Mouse (Mus musculus): ENCODE measurements around the gene Tulp2. TPM values are rescaled to one million over a fixed set of nuclear protein-coding genes. Genes with fewer than 3 reads are reported as not detected.

Tulp2 gene
- polyA plus RNA-seq, 1 experiment from 2014 or later = 3.2 TPM

DNA sequence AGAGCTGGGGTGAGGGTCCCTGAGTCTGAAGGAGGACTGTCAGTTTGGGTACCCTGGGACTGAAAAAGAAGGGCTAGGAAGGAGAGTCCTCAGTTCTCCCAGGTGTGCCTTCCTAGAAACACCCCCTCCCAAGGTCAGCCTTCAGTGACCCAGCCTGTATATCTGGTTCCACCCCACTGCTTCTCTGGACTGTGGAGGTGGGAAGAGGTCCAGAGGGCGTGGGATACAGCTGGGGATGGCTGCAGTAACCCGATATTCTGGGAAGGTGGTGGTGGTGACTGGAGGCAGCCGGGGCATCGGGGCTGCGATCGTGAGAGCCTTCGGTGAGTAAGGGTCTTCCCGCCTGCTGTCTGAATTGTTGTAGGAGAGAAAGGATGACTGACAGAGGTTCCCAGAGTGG lies 73.1 kb downstream of the Tulp2 start, which contains the start of gene Hsd17b14:
Hsd17b14 (plus strand) TSS at position 150 of the 400 bp plus-strand sequence.
- H3K4me3 ChIP-seq (ENCODE audit: low read depth, low read length) = no peak within 1 kb of the TSS
- H3K4me2 ChIP-seq = no peak within 1 kb of the TSS
- peaks cover 10% of the 10 kb centered on the region; the same call in 1 of the 2 replicates for H3K4me1 ChIP-seq (replicated peaks; ENCODE audit: control insufficient read depth, insufficient read depth, low read length)
- no peak within 1 kb of the TSS for H3K27ac ChIP-seq (ENCODE audit: low read depth, low read length)
- H3K27me3 ChIP-seq (replicated peaks; ENCODE audit: control insufficient read depth, insufficient read depth, low read length) = no peaks in the 10 kb centered on the region
- 57% methylated on average over 8 of the region's 8 CpGs for WGBS
- H3K36me3 ChIP-seq (ENCODE audit: control insufficient read depth, insufficient read depth, low read length) = no peaks in the 10 kb centered on the region
- ATAC-seq (replicated peaks; ENCODE audit: low FRiP score) (no peak), DNase-seq (ENCODE audit: low spot score) (no peak)
- no peaks in the 10 kb centered on the region for H3K9me3 ChIP-seq (ENCODE audit: control insufficient read depth, low read length)
- H3K9ac ChIP-seq (ENCODE audit: low read depth, low read length) = no peak within 1 kb of the TSS

DNA sequence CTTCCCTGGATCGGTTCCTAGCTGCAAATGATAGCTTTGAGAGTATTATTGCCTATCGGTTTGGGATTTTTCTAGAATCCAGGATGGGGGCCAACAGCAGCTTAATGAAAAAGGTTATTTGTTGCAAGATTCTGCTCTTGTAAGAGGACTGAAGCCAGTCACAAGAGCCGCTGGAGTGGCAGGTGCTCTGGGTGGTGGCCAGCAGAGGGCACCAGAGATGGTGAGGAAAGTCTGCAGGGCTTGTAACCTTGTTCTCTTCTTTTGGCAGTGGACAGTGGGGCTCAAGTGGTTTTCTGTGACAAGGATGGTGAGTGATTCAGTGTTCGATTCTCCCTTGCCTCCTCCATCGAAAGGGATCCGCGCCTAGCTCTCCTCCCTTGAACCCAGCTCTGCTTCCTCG lies 74.1 kb downstream of the Tulp2 start:
- Histone ChIP-seq H3K9ac (ENCODE audit: low read depth, low read length) (no peak overlapping the region), H3K27me3 (replicated peaks; ENCODE audit: control insufficient read depth, insufficient read depth, low read length) (no peaks in the 10 kb centered on the region), H3K27ac (ENCODE audit: low read depth, low read length) (no peak overlapping the region), H3K9me3 (ENCODE audit: control insufficient read depth, low read length) (no peaks in the 10 kb centered on the region), H3K4me1 (replicated peaks; ENCODE audit: control insufficient read depth, insufficient read depth, low read length) (peaks cover 16% of the 10 kb centered on the region), H3K4me3 (ENCODE audit: low read depth, low read length) (no peak overlapping the region), H3K36me3 (ENCODE audit: control insufficient read depth, insufficient read depth, low read length) (no peaks in the 10 kb centered on the region), H3K4me2 (no peak overlapping the region)
- WGBS = 22% methylated on average over 8 of the region's 8 CpGs
- ATAC-seq (replicated peaks; ENCODE audit: low FRiP score) (peak; percentile 58), DNase-seq (ENCODE audit: low spot score) (peak; percentile 74)

DNA sequence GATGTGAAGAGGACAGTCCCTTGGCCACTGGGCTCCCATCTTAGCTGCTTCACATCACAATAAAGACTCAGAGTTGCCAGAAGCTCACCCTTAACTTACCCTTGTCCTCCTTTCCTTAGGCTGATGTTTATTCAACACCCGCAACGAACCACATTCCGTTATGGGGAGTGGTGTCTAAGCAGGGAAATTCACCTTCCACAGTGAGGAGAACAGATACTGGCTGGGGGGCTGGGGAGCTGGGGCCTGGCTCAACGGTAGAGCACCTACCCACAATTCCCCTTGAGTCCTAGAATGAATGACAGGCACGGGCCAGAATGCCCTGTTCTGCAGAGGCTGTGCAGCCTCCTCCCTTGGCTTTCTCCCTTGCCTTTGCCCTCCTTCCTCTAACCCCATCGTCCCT lies 77.2 kb downstream of the Tulp2 start:
- no peak for ATAC-seq (replicated peaks; ENCODE audit: low FRiP score)
- Histone ChIP-seq H3K9me3 (ENCODE audit: control insufficient read depth, low read length) (no peaks in the 10 kb centered on the region), H3K4me2 (no peak overlapping the region), H3K9ac (ENCODE audit: low read depth, low read length) (no peak overlapping the region), H3K27me3 (replicated peaks; ENCODE audit: control insufficient read depth, insufficient read depth, low read length) (no peaks in the 10 kb centered on the region), H3K4me1 (replicated peaks; ENCODE audit: control insufficient read depth, insufficient read depth, low read length) (peaks cover 29% of the 10 kb centered on the region), H3K4me3 (ENCODE audit: low read depth, low read length) (no peak overlapping the region), H3K27ac (ENCODE audit: low read depth, low read length) (no peak overlapping the region), H3K36me3 (ENCODE audit: control insufficient read depth, insufficient read depth, low read length) (no peaks in the 10 kb centered on the region)
- no peak for DNase-seq (ENCODE audit: low spot score)
- 55% methylated on average over 6 of the region's 6 CpGs for WGBS

DNA sequence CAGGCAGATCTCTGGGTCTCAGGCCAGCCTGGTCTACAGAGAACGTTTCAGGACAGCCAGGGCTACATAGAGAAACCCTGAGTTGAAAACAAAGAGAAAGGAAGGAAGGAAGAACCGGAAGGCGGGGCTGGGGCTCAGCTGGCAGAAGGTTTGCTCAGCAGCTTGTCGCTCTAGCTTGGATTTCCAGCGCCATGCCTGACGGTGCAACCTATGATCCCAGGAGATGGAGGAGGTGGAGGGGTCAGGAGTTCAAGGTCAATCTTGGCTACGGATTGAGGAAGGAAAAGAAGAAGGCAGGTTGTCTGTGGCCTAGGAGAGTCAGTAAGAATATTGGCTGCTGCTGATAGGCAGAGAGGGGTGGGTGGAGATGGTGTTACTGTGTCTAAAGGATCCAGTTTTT lies 78.6 kb downstream of the Tulp2 start:
- Histone ChIP-seq H3K36me3 (ENCODE audit: control insufficient read depth, insufficient read depth, low read length) (no peaks in the 10 kb centered on the region), H3K9ac (ENCODE audit: low read depth, low read length) (no peak overlapping the region; the same call in 1 of the 2 replicates), H3K4me2 (peak overlapping the region; percentile 64), H3K27ac (ENCODE audit: low read depth, low read length) (no peak overlapping the region), H3K4me1 (replicated peaks; ENCODE audit: control insufficient read depth, insufficient read depth, low read length) (peaks cover 29% of the 10 kb centered on the region), H3K27me3 (replicated peaks; ENCODE audit: control insufficient read depth, insufficient read depth, low read length) (no peaks in the 10 kb centered on the region), H3K9me3 (ENCODE audit: control insufficient read depth, low read length) (no peaks in the 10 kb centered on the region), H3K4me3 (ENCODE audit: low read depth, low read length) (no peak overlapping the region)
- DNase-seq (ENCODE audit: low spot score) (no peak), ATAC-seq (replicated peaks; ENCODE audit: low FRiP score) (no peak)
- WGBS = 59% methylated on average over 7 of the region's 7 CpGs

DNA sequence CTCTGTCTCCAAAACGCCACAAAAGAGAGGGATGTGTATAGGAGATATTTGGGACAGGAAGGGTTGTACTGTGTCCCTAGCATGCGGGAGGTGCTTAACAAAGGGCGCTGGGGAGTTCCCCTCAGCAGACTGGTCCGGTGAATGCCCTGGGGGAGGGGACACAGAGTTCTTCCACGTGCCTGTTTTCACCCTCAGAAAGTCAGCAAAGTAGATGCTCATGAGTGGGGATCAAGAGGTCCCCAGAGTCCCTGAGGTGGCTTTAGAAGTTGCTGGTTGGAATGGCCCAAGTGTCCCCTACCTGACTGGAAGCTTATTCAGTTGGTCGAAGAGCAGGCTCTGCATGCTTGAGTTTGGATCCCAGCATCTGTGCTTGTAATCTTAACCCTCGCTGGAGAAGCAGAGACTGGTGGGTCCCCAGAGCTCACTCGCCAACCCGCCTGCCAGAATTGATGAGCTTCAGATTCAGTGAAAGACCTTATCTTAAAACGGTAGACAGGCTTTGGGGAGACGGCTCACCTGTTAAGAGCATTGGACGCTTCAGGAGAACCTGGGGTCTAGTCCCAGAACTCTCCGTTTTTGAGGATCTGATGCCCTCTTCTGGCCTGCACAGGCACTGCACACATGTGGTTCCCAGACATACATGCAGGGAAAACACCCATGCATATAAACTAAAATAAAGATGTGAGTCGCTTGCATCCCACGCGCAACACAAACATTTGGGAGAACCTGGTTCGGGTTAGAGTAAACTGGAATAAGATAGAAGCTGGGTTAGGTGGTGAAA lies 79.4 kb downstream of the Tulp2 start:
- 18% methylated on average over 17 of the region's 17 CpGs for WGBS
- H3K4me3 ChIP-seq (ENCODE audit: low read depth, low read length) = peak overlapping the region; percentile 36
- H3K9ac ChIP-seq (ENCODE audit: low read depth, low read length) = peak overlapping the region; percentile 59
- no peaks in the 10 kb centered on the region for H3K9me3 ChIP-seq (ENCODE audit: control insufficient read depth, low read length)
- peak overlapping the region; percentile 64 for H3K4me2 ChIP-seq
- H3K4me1 ChIP-seq (replicated peaks; ENCODE audit: control insufficient read depth, insufficient read depth, low read length) = peaks cover 28% of the 10 kb centered on the region
- no peaks in the 10 kb centered on the region for H3K27me3 ChIP-seq (replicated peaks; ENCODE audit: control insufficient read depth, insufficient read depth, low read length)
- H3K36me3 ChIP-seq (ENCODE audit: control insufficient read depth, insufficient read depth, low read length) = no peaks in the 10 kb centered on the region
- peak overlapping the region; percentile 69 for H3K27ac ChIP-seq (ENCODE audit: low read depth, low read length)
- ATAC-seq (replicated peaks; ENCODE audit: low FRiP score) = peak; percentile 74
- DNase-seq (ENCODE audit: low spot score) = peak; percentile 78

DNA sequence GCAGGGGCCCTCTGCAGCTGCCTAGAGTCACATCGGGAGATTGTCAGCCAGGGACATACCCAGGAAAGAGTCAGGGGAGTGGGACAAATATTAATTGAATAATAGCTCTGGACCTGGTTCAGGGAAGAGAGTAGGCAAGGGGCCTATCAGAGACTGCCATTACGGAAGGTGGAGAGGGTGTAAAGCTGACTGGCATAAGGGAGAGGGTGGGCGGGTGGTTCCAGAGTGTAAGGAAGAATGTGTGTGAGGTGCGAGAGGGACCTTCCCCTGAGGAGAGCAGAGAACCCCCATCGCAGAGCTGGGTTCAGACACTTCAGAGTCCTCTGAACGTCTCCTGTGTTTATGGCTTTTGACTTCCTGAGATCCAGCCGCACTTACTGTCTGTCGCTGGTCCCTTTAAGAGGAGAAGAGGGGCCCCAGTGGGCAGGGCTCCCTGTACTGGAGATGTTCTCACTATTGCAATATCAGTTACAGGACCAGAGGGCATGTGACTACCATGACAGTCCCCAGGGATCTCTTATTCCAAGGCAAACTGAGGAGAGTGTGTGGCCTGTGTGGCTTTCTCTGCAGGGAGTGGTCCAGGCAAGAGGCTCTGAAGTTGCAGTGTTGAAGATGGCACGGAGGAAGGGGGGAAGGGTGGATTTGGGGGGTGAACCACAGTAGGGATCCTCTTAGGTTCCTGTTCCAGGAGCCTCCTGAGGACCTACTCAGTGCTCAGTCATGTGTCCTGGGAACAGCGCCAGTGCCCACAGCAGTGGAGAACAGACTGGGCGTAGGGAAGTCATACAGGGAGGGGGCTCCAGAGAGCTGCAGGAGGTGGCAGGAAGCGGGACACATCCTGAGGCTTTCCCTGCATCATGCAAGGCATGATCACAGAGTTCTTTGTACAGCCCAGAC lies 80.2 kb downstream of the Tulp2 start:
- peaks cover 27% of the 10 kb centered on the region for H3K4me1 ChIP-seq (replicated peaks; ENCODE audit: control insufficient read depth, insufficient read depth, low read length)
- H3K36me3 ChIP-seq (ENCODE audit: control insufficient read depth, insufficient read depth, low read length) = no peaks in the 10 kb centered on the region
- peak overlapping the region; percentile 64 for H3K4me2 ChIP-seq
- no peaks in the 10 kb centered on the region for H3K27me3 ChIP-seq (replicated peaks; ENCODE audit: control insufficient read depth, insufficient read depth, low read length)
- DNase-seq (ENCODE audit: low spot score) (no peak), ATAC-seq (replicated peaks; ENCODE audit: low FRiP score) (peak; percentile 74)
- H3K27ac ChIP-seq (ENCODE audit: low read depth, low read length) = peak overlapping the region; percentile 69
- H3K4me3 ChIP-seq (ENCODE audit: low read depth, low read length) = peak overlapping the region; percentile 36
- WGBS = 40% methylated on average over 12 of the region's 12 CpGs
- H3K9me3 ChIP-seq (ENCODE audit: control insufficient read depth, low read length) = no peaks in the 10 kb centered on the region
- peak overlapping the region; percentile 59 for H3K9ac ChIP-seq (ENCODE audit: low read depth, low read length)

DNA sequence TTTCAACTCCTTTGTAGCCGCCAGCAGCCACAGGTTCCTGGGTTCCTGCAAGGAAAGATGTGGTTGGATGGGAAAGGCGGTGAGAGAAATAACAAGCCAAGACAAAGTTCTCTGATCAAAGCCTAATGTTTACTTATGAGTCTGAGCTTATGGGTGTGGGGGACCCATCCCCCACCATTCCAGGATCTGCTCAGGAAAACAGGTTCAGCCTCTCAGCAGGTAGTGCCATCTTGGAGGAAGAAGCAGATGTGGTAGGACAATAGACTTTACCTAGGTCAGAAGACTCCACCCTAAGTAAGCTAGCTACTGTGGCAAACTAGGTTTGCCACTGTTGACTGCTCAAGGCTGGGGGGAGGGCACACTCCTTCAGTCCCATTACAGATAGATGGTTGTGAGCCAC lies 83.1 kb downstream of the Tulp2 start:
- ATAC-seq (replicated peaks; ENCODE audit: low FRiP score) = no peak
- DNase-seq (ENCODE audit: low spot score) = no peak
- no peak overlapping the region for H3K9ac ChIP-seq (ENCODE audit: low read depth, low read length)
- H3K27ac ChIP-seq (ENCODE audit: low read depth, low read length) = no peak overlapping the region
- H3K4me3 ChIP-seq (ENCODE audit: low read depth, low read length) = no peak overlapping the region
- no peak overlapping the region for H3K4me2 ChIP-seq
- no peaks in the 10 kb centered on the region for H3K36me3 ChIP-seq (ENCODE audit: control insufficient read depth, insufficient read depth, low read length)
- no peaks in the 10 kb centered on the region for H3K9me3 ChIP-seq (ENCODE audit: control insufficient read depth, low read length)
- 63% methylated on average over 2 of the region's 2 CpGs for WGBS
- H3K4me1 ChIP-seq (replicated peaks; ENCODE audit: control insufficient read depth, insufficient read depth, low read length) = peaks cover 48% of the 10 kb centered on the region
- no peaks in the 10 kb centered on the region for H3K27me3 ChIP-seq (replicated peaks; ENCODE audit: control insufficient read depth, insufficient read depth, low read length)

DNA sequence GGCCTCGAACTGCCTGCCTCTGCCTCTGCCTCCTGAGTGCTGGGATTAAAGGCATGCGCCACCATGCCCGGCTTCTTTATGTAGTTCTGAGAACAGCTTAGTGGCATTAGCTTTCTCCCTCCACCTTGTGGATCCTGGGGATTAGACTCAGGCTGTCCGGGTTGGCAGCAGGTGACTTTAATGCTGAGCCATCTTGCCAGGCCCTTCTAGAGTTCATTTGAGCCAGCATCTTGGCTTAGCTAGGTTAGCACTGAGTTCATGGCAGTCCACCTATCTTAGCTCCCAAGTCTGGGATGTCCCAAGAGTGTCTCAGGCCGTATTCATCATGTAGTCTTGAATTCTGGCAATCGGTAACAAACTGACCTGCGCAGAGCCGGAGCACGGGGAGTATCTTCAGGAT lies 83.8 kb downstream of the Tulp2 start:
- Histone ChIP-seq H3K4me3 (ENCODE audit: low read depth, low read length) (no peak overlapping the region), H3K9ac (ENCODE audit: low read depth, low read length) (no peak overlapping the region), H3K9me3 (ENCODE audit: control insufficient read depth, low read length) (no peaks in the 10 kb centered on the region), H3K36me3 (ENCODE audit: control insufficient read depth, insufficient read depth, low read length) (no peaks in the 10 kb centered on the region), H3K27me3 (replicated peaks; ENCODE audit: control insufficient read depth, insufficient read depth, low read length) (no peaks in the 10 kb centered on the region), H3K4me2 (no peak overlapping the region), H3K4me1 (replicated peaks; ENCODE audit: control insufficient read depth, insufficient read depth, low read length) (peaks cover 48% of the 10 kb centered on the region), H3K27ac (ENCODE audit: low read depth, low read length) (no peak overlapping the region)
- ATAC-seq (replicated peaks; ENCODE audit: low FRiP score) = no peak
- WGBS = 87% methylated on average over 9 of the region's 9 CpGs
- no peak for DNase-seq (ENCODE audit: low spot score)
